23 mouse cellular contexts compared by ENCODE assay signal in the genomic region with DNA sequence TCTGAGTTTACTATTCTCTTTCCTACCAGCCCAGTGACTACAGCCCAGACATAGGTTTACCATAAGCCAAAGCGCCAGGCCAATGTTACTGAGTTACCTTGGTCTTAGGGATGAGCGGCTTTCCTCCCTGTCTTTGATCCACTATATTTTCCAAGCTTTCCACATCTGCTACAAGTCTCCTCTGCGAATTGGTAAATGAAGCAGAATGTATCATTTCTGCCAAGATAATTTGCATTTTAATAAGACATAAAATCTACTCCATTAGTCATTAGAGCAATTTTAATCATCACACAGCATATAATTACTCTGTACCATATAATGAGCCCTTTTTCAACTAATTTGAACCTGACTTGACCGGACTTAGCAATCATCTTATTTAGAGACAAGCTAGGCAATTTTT. TPM values are rescaled to one million over a fixed set of nuclear protein-coding genes. Genes with fewer than 3 reads are reported as not detected.
DNase-seq lines count a peak whose midpoint lies in the region; ATAC-seq and TF ChIP-seq lines count a peak whose summit lies in the region.
"Had no signal": no experiment of that assay in that cellular context is flagged by ENCODE, and none has a peak within 500 bp of the region (broad histone marks: within the 10 kb centered on the region; RNA-seq: fewer than 3 reads in every experiment).

No protein-coding gene starts in this region.

- 49% methylated on average over 4 of the region's 4 CpGs for WGBS in forebrain, embryonic 14.5 days
- 87% methylated on average over 4 of the region's 4 CpGs for WGBS in forebrain, embryonic 11.5 days
- WGBS in hindbrain, embryonic 12.5 days = 87% methylated on average over 4 of the region's 4 CpGs
- WGBS in hindbrain, embryonic 10.5 days = 91% methylated on average over 4 of the region's 4 CpGs

- DNase-seq in forebrain, embryonic 14.5 days (ENCODE audit: low spot score) = peak; percentile 64
- DNase-seq in forebrain, embryonic 11.5 days (ENCODE audit: low spot score) = no peak
- DNase-seq in hindbrain, embryonic 10.5 days (ENCODE audit: low spot score) = no peak
- DNase-seq in brain, embryonic 14.5 days (ENCODE audit: low read depth) = peak; percentile 65
- DNase-seq in c-Kit-positive CD71-positive TER-119-positive erythroid progenitor cells, embryonic 14.5 days (ENCODE audit: low spot score) = no peak
- DNase-seq: adrenal gland, postnatal 14 days; cerebellum, adult 11-12 months; cerebellum, adult 9-10 months; cerebellum, postnatal 25 days; gastrocnemius, postnatal 36 days; heart, adult 18-20 months; heart, postnatal 14 days; kidney, adult 2 months had no signal

- H3K4me1 ChIP-seq in forebrain, embryonic 14.5 days (ENCODE audit: control insufficient read depth, insufficient read depth, low read length) = no peaks in the 10 kb centered on the region
- no peaks in the 10 kb centered on the region for H3K4me1 ChIP-seq in forebrain, embryonic 11.5 days (replicated peaks; ENCODE audit: control insufficient read depth, insufficient read depth, low read length)
- H3K4me1 ChIP-seq in hindbrain, embryonic 12.5 days = no peaks in the 10 kb centered on the region
- no peaks in the 10 kb centered on the region for H3K4me1 ChIP-seq in hindbrain, embryonic 10.5 days (replicated peaks)
- H3K4me1 ChIP-seq: embryonic facial prominence, embryonic 12.5 days; heart, embryonic 15.5 days had no signal

- no peak overlapping the region for H3K4me2 ChIP-seq in forebrain, embryonic 14.5 days (ENCODE audit: low read length)
- H3K4me2 ChIP-seq in forebrain, embryonic 11.5 days (ENCODE audit: low read depth, low read length, severe bottlenecking) = no peak overlapping the region
- H3K4me2 ChIP-seq in hindbrain, embryonic 12.5 days (replicated peaks) = no peak overlapping the region
- H3K4me2 ChIP-seq: embryonic facial prominence, embryonic 12.5 days; heart, embryonic 11.5 days; heart, embryonic 15.5 days had no signal

- no peak overlapping the region for H3K9ac ChIP-seq in forebrain, embryonic 14.5 days (ENCODE audit: low read length)
- H3K9ac ChIP-seq in forebrain, embryonic 11.5 days (ENCODE audit: low read length) = no peak overlapping the region
- H3K9ac ChIP-seq in hindbrain, embryonic 12.5 days = no peak overlapping the region
- H3K9ac ChIP-seq: embryonic facial prominence, embryonic 12.5 days; heart, embryonic 15.5 days had no signal

- no peak for TF ChIP-seq POLR2A in brain, embryonic 14.5 days (IDR thresholded peaks at IDR 0.05; ENCODE audit: borderline replicate concordance, extremely low read depth, insufficient read depth, insufficient read length, poor library complexity, severe bottlenecking)

- TF ChIP-seq CTCF in brain, embryonic 14.5 days (IDR thresholded peaks at IDR 0.05; ENCODE audit: borderline replicate concordance, extremely low read depth, insufficient read depth, insufficient read length) = no peak

- no peak overlapping the region for H3K27ac ChIP-seq in forebrain, embryonic 14.5 days (ENCODE audit: low read depth, low read length)
- no peak overlapping the region for H3K27ac ChIP-seq in forebrain, embryonic 11.5 days (ENCODE audit: low read depth, low read length)
- H3K27ac ChIP-seq in hindbrain, embryonic 12.5 days = no peak overlapping the region
- no peak overlapping the region for H3K27ac ChIP-seq in hindbrain, embryonic 10.5 days
- H3K27ac ChIP-seq: embryonic facial prominence, embryonic 12.5 days; heart, embryonic 15.5 days had no signal

- H3K27me3 ChIP-seq in forebrain, embryonic 14.5 days (replicated peaks; ENCODE audit: control insufficient read depth, insufficient read depth, low read length) = no peaks in the 10 kb centered on the region
- no peaks in the 10 kb centered on the region for H3K27me3 ChIP-seq in forebrain, embryonic 11.5 days (ENCODE audit: control insufficient read depth, insufficient read depth, low read length)
- no peaks in the 10 kb centered on the region for H3K27me3 ChIP-seq in hindbrain, embryonic 12.5 days
- H3K27me3 ChIP-seq in hindbrain, embryonic 10.5 days (ENCODE audit: insufficient read depth, poor library complexity, severe bottlenecking) = no peaks in the 10 kb centered on the region
- H3K27me3 ChIP-seq: embryonic facial prominence, embryonic 12.5 days; heart, embryonic 15.5 days had no signal

- no peaks in the 10 kb centered on the region for H3K36me3 ChIP-seq in forebrain, embryonic 14.5 days (ENCODE audit: control insufficient read depth, insufficient read depth, low read length)
- no peaks in the 10 kb centered on the region for H3K36me3 ChIP-seq in forebrain, embryonic 11.5 days (ENCODE audit: control insufficient read depth, insufficient read depth, low read length)
- H3K36me3 ChIP-seq in hindbrain, embryonic 12.5 days = no peaks in the 10 kb centered on the region
- no peaks in the 10 kb centered on the region for H3K36me3 ChIP-seq in hindbrain, embryonic 10.5 days
- H3K36me3 ChIP-seq: embryonic facial prominence, embryonic 12.5 days; heart, embryonic 15.5 days had no signal

- H3K9me3 ChIP-seq in forebrain, embryonic 14.5 days (replicated peaks; ENCODE audit: control insufficient read depth, low read length) = peaks cover 3% of the 10 kb centered on the region; the same call in 1 of the 2 replicates
- H3K9me3 ChIP-seq in forebrain, embryonic 11.5 days (ENCODE audit: control insufficient read depth, low read length) = no peaks in the 10 kb centered on the region
- H3K9me3 ChIP-seq in hindbrain, embryonic 12.5 days (replicated peaks) = no peaks in the 10 kb centered on the region
- H3K9me3 ChIP-seq in hindbrain, embryonic 10.5 days = 0 out of 2 replicates have a peak, but pooled peaks cover 3% of the 10 kb centered on the region
- H3K9me3 ChIP-seq: embryonic facial prominence, embryonic 12.5 days; heart, embryonic 15.5 days had no signal

- no peak overlapping the region for H3K4me3 ChIP-seq in forebrain, embryonic 14.5 days (ENCODE audit: low read depth, low read length)
- H3K4me3 ChIP-seq in forebrain, embryonic 11.5 days (ENCODE audit: low read depth, low read length) = no peak overlapping the region
- no peak overlapping the region for H3K4me3 ChIP-seq in hindbrain, embryonic 12.5 days
- no peak overlapping the region for H3K4me3 ChIP-seq in hindbrain, embryonic 10.5 days
- H3K4me3 ChIP-seq: embryonic facial prominence, embryonic 12.5 days; heart, embryonic 15.5 days had no signal

- peak; percentile 73 for ATAC-seq in forebrain, embryonic 14.5 days
- no peak for ATAC-seq in forebrain, embryonic 11.5 days (replicated peaks; ENCODE audit: low FRiP score)
- ATAC-seq in hindbrain, embryonic 12.5 days (ENCODE audit: low FRiP score) = peak; percentile 54; the same call in 1 of the 2 replicates
- no peak for ATAC-seq in cerebellum, adult (ENCODE audit: insufficient number of reproducible peaks, low FRiP score, low TSS enrichment)
- ATAC-seq: activated CD4-positive, CD25-positive, alpha-beta regulatory T cell, adult 4 months; intestine, embryonic 16.5 days; Patski had no signal

RNA-seq across cellular contexts. Expression of gene Prdx6b, which starts 5.9 kb away (rescaled TPM):
- not detected in 2 replicates for polyA plus RNA-seq in forebrain, embryonic 14.5 days (2014; fragmentation: Nextera tagmentation; extraction: Ambion mirVana)
- not detected in 2 replicates for polyA plus RNA-seq in forebrain, embryonic 11.5 days (2014; fragmentation: Nextera tagmentation; extraction: Ambion mirVana)
- polyA plus RNA-seq in hindbrain, embryonic 12.5 days (2016; fragmentation: Nextera tagmentation; extraction: Ambion mirVana) = not detected in 2 replicates
- not detected in 2 replicates for polyA plus RNA-seq in hindbrain, embryonic 10.5 days (2016; fragmentation: Nextera tagmentation; extraction: Ambion mirVana)
- not detected in 2 replicates for polyA plus RNA-seq in brain, embryonic 14.5 days (2012; rRNA removed)
- polyA plus RNA-seq: activated CD4-positive, CD25-positive, alpha-beta regulatory T cell, adult 4 months; C2C12; cortical plate, adult 2 months; embryonic facial prominence, embryonic 12.5 days; heart, embryonic 11.5 days; heart, embryonic 15.5 days; intestine, embryonic 16.5 days had no signal

RNA-seq across cellular contexts. Expression of gene Dnajc10, which starts 28.9 kb away (rescaled TPM):
- polyA plus RNA-seq in forebrain, embryonic 14.5 days (2014; fragmentation: Nextera tagmentation; extraction: Ambion mirVana) = 60.7 and 62.5 TPM in 2 replicates
- 83.3 and 88.6 TPM in 2 replicates for polyA plus RNA-seq in forebrain, embryonic 11.5 days (2014; fragmentation: Nextera tagmentation; extraction: Ambion mirVana)
- polyA plus RNA-seq in hindbrain, embryonic 12.5 days (2016; fragmentation: Nextera tagmentation; extraction: Ambion mirVana) = 86.6 and 97.0 TPM in 2 replicates
- 74.3 and 83.8 TPM in 2 replicates for polyA plus RNA-seq in hindbrain, embryonic 10.5 days (2016; fragmentation: Nextera tagmentation; extraction: Ambion mirVana)
- polyA plus RNA-seq in brain, embryonic 14.5 days (2012; rRNA removed) = 44.9 and 51.5 TPM in 2 replicates

Comparison
In these comparisons a context has a peak if more than half of its experiments do, and no peak if none do; other contexts are left out.
1. ATAC-seq: peak in forebrain, embryonic 14.5 days (single experiment) and hindbrain, embryonic 12.5 days (single experiment); none in forebrain, embryonic 11.5 days (single experiment) and cerebellum, adult (single experiment).
2. DNase-seq: peak in forebrain, embryonic 14.5 days (single experiment) and brain, embryonic 14.5 days (single experiment); none in forebrain, embryonic 11.5 days (single experiment), hindbrain, embryonic 10.5 days (single experiment) and c-Kit-positive CD71-positive TER-119-positive erythroid progenitor cells, embryonic 14.5 days (single experiment).